Mouse (Mus musculus): Measurements from ENCODE around the gene Fam83c.
"Not testable (repeated sequence)": the region's sequence is repeated elsewhere in the genome, so short reads cannot be mapped to it uniquely, and the experiment has no call there.

Gene Fam83c

GRCm38 (mm10) chr2:155849464-155849863, 14.8 kb upstream of the Fam83c start:
- H3K36me3 ChIP-seq (ENCODE audit: control insufficient read depth, insufficient read depth, low read length, poor library complexity, severe bottlenecking), result peaks cover 13% of the 10 kb centered on the region
- DNase-seq (ENCODE audit: low read depth, low spot score), result no peak
- no peaks in the 10 kb centered on the region for H3K27me3 ChIP-seq (ENCODE audit: control insufficient read depth, insufficient read depth, low read length, poor library complexity, severe bottlenecking)

GRCm38 (mm10) chr2:155848291-155848690, 13.6 kb upstream of the Fam83c start:
- peaks cover 13% of the 10 kb centered on the region for H3K36me3 ChIP-seq (ENCODE audit: control insufficient read depth, insufficient read depth, low read length, poor library complexity, severe bottlenecking)
- peak; percentile 85 for DNase-seq (ENCODE audit: low read depth, low spot score)
- H3K27me3 ChIP-seq (ENCODE audit: control insufficient read depth, insufficient read depth, low read length, poor library complexity, severe bottlenecking), result no peaks in the 10 kb centered on the region

- H3K36me3 ChIP-seq (ENCODE audit: control insufficient read depth, insufficient read depth, low read length, poor library complexity, severe bottlenecking), result peaks cover 13% of the 10 kb centered on the region
- H3K27me3 ChIP-seq (ENCODE audit: control insufficient read depth, insufficient read depth, low read length, poor library complexity, severe bottlenecking), result no peaks in the 10 kb centered on the region
- DNase-seq (ENCODE audit: low read depth, low spot score), result no peak
These were observed 12.3 kb upstream of the Fam83c start for GRCm38 (mm10) chr2:155846930-155847329.

GRCm38 (mm10) chr2:155838961-155839360, 4.3 kb upstream of the Fam83c start:
- no peak for DNase-seq (ENCODE audit: low read depth, low spot score)
- H3K36me3 ChIP-seq (ENCODE audit: control insufficient read depth, insufficient read depth, low read length, poor library complexity, severe bottlenecking), result no peaks in the 10 kb centered on the region
- no peaks in the 10 kb centered on the region for H3K27me3 ChIP-seq (ENCODE audit: control insufficient read depth, insufficient read depth, low read length, poor library complexity, severe bottlenecking)

GRCm38 (mm10) chr2:155837961-155838360, 3.3 kb upstream of the Fam83c start:
- DNase-seq (ENCODE audit: low read depth, low spot score), result no peak
- Histone ChIP-seq H3K36me3 (ENCODE audit: control insufficient read depth, insufficient read depth, low read length, poor library complexity, severe bottlenecking) (no peaks in the 10 kb centered on the region), H3K27me3 (ENCODE audit: control insufficient read depth, insufficient read depth, low read length, poor library complexity, severe bottlenecking) (no peaks in the 10 kb centered on the region)

- not testable (repeated sequence) for H3K36me3 ChIP-seq (ENCODE audit: control insufficient read depth, insufficient read depth, low read length, poor library complexity, severe bottlenecking); H3K27me3 ChIP-seq (ENCODE audit: control insufficient read depth, insufficient read depth, low read length, poor library complexity, severe bottlenecking); DNase-seq (ENCODE audit: low read depth, low spot score)
These were observed 2.6 kb downstream of the Fam83c start for GRCm38 (mm10) chr2:155832087-155832486.

GRCm38 (mm10) chr2:155831302-155831701, 3.4 kb downstream of the Fam83c start:
- Histone ChIP-seq H3K36me3 (ENCODE audit: control insufficient read depth, insufficient read depth, low read length, poor library complexity, severe bottlenecking) (no peaks in the 10 kb centered on the region), H3K27me3 (ENCODE audit: control insufficient read depth, insufficient read depth, low read length, poor library complexity, severe bottlenecking) (no peaks in the 10 kb centered on the region)
- peak; percentile 23 for DNase-seq (ENCODE audit: low read depth, low spot score)

GRCm38 (mm10) chr2:155830841-155831240, 3.8 kb downstream of the Fam83c start:
- Histone ChIP-seq H3K27me3 (ENCODE audit: control insufficient read depth, insufficient read depth, low read length, poor library complexity, severe bottlenecking) (no peaks in the 10 kb centered on the region), H3K36me3 (ENCODE audit: control insufficient read depth, insufficient read depth, low read length, poor library complexity, severe bottlenecking) (no peaks in the 10 kb centered on the region)
- no peak for DNase-seq (ENCODE audit: low read depth, low spot score)

GRCm38 (mm10) chr2:155826630-155827424, 7.8 kb downstream of the Fam83c start, which contains the start of gene Eif6:
TSS of gene Eif6 (minus strand) at chr2:155826925.
- Histone ChIP-seq H3K36me3 (ENCODE audit: control insufficient read depth, insufficient read depth, low read length, poor library complexity, severe bottlenecking) (peaks cover 4% of the 10 kb centered on the region), H3K27me3 (ENCODE audit: control insufficient read depth, insufficient read depth, low read length, poor library complexity, severe bottlenecking) (no peaks in the 10 kb centered on the region)
- peak; percentile 83 for DNase-seq (ENCODE audit: low read depth, low spot score)

GRCm38 (mm10) chr2:155825904-155826629, 8.6 kb downstream of the Fam83c start:
- Histone ChIP-seq H3K36me3 (ENCODE audit: control insufficient read depth, insufficient read depth, low read length, poor library complexity, severe bottlenecking) (peaks cover 4% of the 10 kb centered on the region), H3K27me3 (ENCODE audit: control insufficient read depth, insufficient read depth, low read length, poor library complexity, severe bottlenecking) (no peaks in the 10 kb centered on the region)
- DNase-seq (ENCODE audit: low read depth, low spot score), result peak; percentile 19

- H3K36me3 ChIP-seq (ENCODE audit: control insufficient read depth, insufficient read depth, low read length, poor library complexity, severe bottlenecking), result peaks cover 9% of the 10 kb centered on the region
- H3K27me3 ChIP-seq (ENCODE audit: control insufficient read depth, insufficient read depth, low read length, poor library complexity, severe bottlenecking), result no peaks in the 10 kb centered on the region
- no peak for DNase-seq (ENCODE audit: low read depth, low spot score)
These were observed 10.9 kb downstream of the Fam83c start for GRCm38 (mm10) chr2:155823722-155824121.

GRCm38 (mm10) chr2:155820779-155821178, 13.9 kb downstream of the Fam83c start:
- H3K36me3 ChIP-seq (ENCODE audit: control insufficient read depth, insufficient read depth, low read length, poor library complexity, severe bottlenecking), result peaks cover 9% of the 10 kb centered on the region
- DNase-seq (ENCODE audit: low read depth, low spot score), result no peak
- H3K27me3 ChIP-seq (ENCODE audit: control insufficient read depth, insufficient read depth, low read length, poor library complexity, severe bottlenecking), result no peaks in the 10 kb centered on the region

GRCm38 (mm10) chr2:155819449-155820251, 15.0 kb downstream of the Fam83c start:
- no peaks in the 10 kb centered on the region for H3K27me3 ChIP-seq (ENCODE audit: control insufficient read depth, insufficient read depth, low read length, poor library complexity, severe bottlenecking)
- H3K36me3 ChIP-seq (ENCODE audit: control insufficient read depth, insufficient read depth, low read length, poor library complexity, severe bottlenecking), result peaks cover 9% of the 10 kb centered on the region
- no peak for DNase-seq (ENCODE audit: low read depth, low spot score)

GRCm38 (mm10) chr2:155819392-155819448, 15.4 kb downstream of the Fam83c start, which contains the start of gene BC029722:
TSS of gene BC029722 (minus strand) at chr2:155819426.
- Histone ChIP-seq H3K27me3 (ENCODE audit: control insufficient read depth, insufficient read depth, low read length, poor library complexity, severe bottlenecking) (no peaks in the 10 kb centered on the region), H3K36me3 (ENCODE audit: control insufficient read depth, insufficient read depth, low read length, poor library complexity, severe bottlenecking) (peaks cover 9% of the 10 kb centered on the region)
- DNase-seq (ENCODE audit: low read depth, low spot score), result no peak

All from splenic B cell, adult 2 months (primary cell).